In the genomic region with DNA sequence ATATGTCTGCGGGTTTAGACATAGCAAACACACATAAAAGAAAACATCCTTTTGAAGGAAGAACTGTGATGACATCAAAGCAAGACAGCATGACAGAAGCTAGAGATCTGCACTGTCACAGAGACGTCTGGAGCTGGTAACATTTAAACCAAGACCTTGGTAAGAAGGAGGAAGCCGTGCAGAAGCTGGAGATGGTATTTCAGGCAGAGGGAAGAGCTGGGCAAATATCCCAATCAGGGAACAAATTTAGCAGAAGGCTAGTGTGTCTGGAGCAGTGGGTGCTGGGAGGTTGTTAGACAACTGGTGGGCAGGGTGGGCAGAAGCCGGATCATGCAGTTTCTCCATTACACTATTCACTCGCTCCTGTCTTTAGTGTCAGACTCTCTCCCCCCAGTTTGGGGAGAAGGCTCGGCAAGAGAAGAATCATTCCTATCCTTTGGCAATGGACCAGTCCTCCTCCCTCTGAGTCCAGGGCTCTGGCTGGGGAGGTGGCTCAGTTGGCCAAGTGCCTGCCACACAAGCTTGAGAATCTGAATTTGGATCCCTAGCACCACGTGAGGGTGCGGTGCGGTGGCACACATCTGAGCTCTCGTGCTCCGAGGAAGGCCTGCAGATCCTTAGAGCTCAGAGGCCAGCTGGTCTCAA, we compare ENCODE assay signal across 12 mouse cellular contexts.
DNase-seq lines count a peak whose midpoint lies in the region; TF ChIP-seq lines count a peak whose summit lies in the region.
"Had no signal": no experiment of that assay in that cellular context is flagged by ENCODE, and none has a peak within 500 bp of the region (broad histone marks: within the 10 kb centered on the region; RNA-seq: fewer than 3 reads in every experiment).

No protein-coding gene starts in this region.

- TF ChIP-seq CTCF in gastrocnemius, adult 2 months (IDR thresholded peaks at IDR 0.05): no peak

- DNase-seq in right cerebral cortex, adult 18-20 months: peak; percentile 42
- DNase-seq in right cerebral cortex, postnatal 4 days: no peak
- DNase-seq in gastrocnemius, adult 2 months: peak; percentile 84
- peak; percentile 2 for DNase-seq in layer of hippocampus, adult 9-10 months (ENCODE audit: low spot score)
- no peak for DNase-seq in adrenal gland, postnatal 4 days (ENCODE audit: low spot score in 2 of 2)
- DNase-seq in kidney, postnatal 25 days: no peak
- DNase-seq in adrenal gland, postnatal 25 days: no peak
- DNase-seq: kidney, adult 8-10 months; thymus, adult 2 months had no signal

- intact Hi-C loops in gastrocnemius, adult 2 months (cut with DNase I): no loop called here

- peak overlapping the region; percentile 6 for H3K4me3 ChIP-seq in gastrocnemius, adult 2 months
- H3K4me3 ChIP-seq: heart, embryonic 15.5 days; limb, embryonic 12.5 days had no signal

- H3K27ac ChIP-seq in gastrocnemius, adult 2 months: peak overlapping the region; percentile 92
- H3K27ac ChIP-seq: heart, embryonic 15.5 days; limb, embryonic 12.5 days; macrophage had no signal

Comparison
In these comparisons a context has a peak if more than half of its experiments do, and no peak if none do; other contexts are left out.
1. DNase-seq: peak in right cerebral cortex, adult 18-20 months (single experiment), gastrocnemius, adult 2 months (single experiment) and layer of hippocampus, adult 9-10 months (single experiment); none in right cerebral cortex, postnatal 4 days (single experiment), adrenal gland, postnatal 4 days (0 of 2), kidney, postnatal 25 days (0 of 2) and adrenal gland, postnatal 25 days (single experiment).